Mouse (Mus musculus): ENCODE data around the gene Cacng8. TPM values are rescaled to one million over a fixed set of nuclear protein-coding genes. Genes with fewer than 3 reads are reported as not detected.

The Cacng8 gene
- polyA plus RNA-seq, 1 experiment from 2014 or later, result 0.67 TPM

- Histone ChIP-seq H3K4me2 (ENCODE audit: low read length) (no peak overlapping the region), H3K4me3 (replicated peaks; ENCODE audit: low read depth, low read length) (no peak overlapping the region), H3K27ac (no peak overlapping the region), H3K36me3 (ENCODE audit: insufficient read depth, low read length) (no peaks in the 10 kb centered on the region), H3K4me1 (replicated peaks; ENCODE audit: insufficient read depth, low read length) (no peaks in the 10 kb centered on the region), H3K9me3 (replicated peaks; ENCODE audit: low read length) (no peaks in the 10 kb centered on the region), H3K9ac (ENCODE audit: low read depth, low read length) (no peak overlapping the region), H3K27me3 (ENCODE audit: insufficient read depth, low read length) (no peaks in the 10 kb centered on the region)
- peak; percentile 85 for TF ChIP-seq CTCF (IDR thresholded peaks at IDR 0.05; ENCODE audit: low read depth)
- 19% methylated on average over 15 of the region's 15 CpGs for WGBS
- ATAC-seq (replicated peaks; ENCODE audit: low FRiP score, low read depth) (peak; percentile 49; the same call in 1 of the 2 replicates), DNase-seq (ENCODE audit: low spot score) (peak; percentile 82)
These were observed 58.4 kb downstream of the Cacng8 start for GRCm38 (mm10) chr7:3448737-3449454.

DNA sequence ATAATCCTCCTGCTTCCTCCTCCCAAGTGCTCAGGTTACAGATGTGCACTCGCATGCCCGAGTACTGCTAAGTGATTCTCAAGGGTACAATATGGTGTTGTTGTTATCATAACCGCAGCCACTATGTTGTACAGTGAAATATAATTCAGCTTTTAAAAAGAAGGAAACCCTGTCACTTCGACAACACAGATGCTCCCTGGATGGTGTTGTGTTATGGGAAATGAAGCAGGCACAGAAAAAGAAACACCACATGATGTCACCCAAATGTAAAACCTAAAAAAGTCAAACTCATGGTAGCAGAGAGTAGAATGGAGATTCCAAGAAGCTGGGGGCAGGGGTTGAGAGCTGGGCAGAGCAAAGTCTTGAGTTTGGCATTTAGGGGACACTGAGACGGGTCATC lies 60.2 kb downstream of the Cacng8 start:
- no peaks in the 10 kb centered on the region for H3K4me1 ChIP-seq (replicated peaks; ENCODE audit: insufficient read depth, low read length)
- no peak overlapping the region for H3K9ac ChIP-seq (ENCODE audit: low read depth, low read length)
- DNase-seq (ENCODE audit: low spot score) (no peak), ATAC-seq (replicated peaks; ENCODE audit: low FRiP score, low read depth) (no peak)
- WGBS, result 42% methylated on average over 5 of the region's 5 CpGs
- H3K36me3 ChIP-seq (ENCODE audit: insufficient read depth, low read length), result no peaks in the 10 kb centered on the region
- H3K27ac ChIP-seq, result no peak overlapping the region
- H3K9me3 ChIP-seq (replicated peaks; ENCODE audit: low read length), result no peaks in the 10 kb centered on the region
- H3K4me2 ChIP-seq (ENCODE audit: low read length), result no peak overlapping the region
- no peaks in the 10 kb centered on the region for H3K27me3 ChIP-seq (ENCODE audit: insufficient read depth, low read length)
- H3K4me3 ChIP-seq (replicated peaks; ENCODE audit: low read depth, low read length), result no peak overlapping the region
- no peak for TF ChIP-seq CTCF (IDR thresholded peaks at IDR 0.05; ENCODE audit: low read depth)

GRCm38 (mm10) chr7:3451161-3451560 lies 60.7 kb downstream of the Cacng8 start:
- Histone ChIP-seq H3K36me3 (ENCODE audit: insufficient read depth, low read length) (no peaks in the 10 kb centered on the region), H3K9me3 (replicated peaks; ENCODE audit: low read length) (no peaks in the 10 kb centered on the region), H3K27me3 (ENCODE audit: insufficient read depth, low read length) (no peaks in the 10 kb centered on the region), H3K27ac (no peak overlapping the region), H3K4me3 (replicated peaks; ENCODE audit: low read depth, low read length) (no peak overlapping the region), H3K4me1 (replicated peaks; ENCODE audit: insufficient read depth, low read length) (no peaks in the 10 kb centered on the region), H3K9ac (ENCODE audit: low read depth, low read length) (no peak overlapping the region), H3K4me2 (ENCODE audit: low read length) (no peak overlapping the region)
- ATAC-seq (replicated peaks; ENCODE audit: low FRiP score, low read depth), result no peak
- no peak for TF ChIP-seq CTCF (IDR thresholded peaks at IDR 0.05; ENCODE audit: low read depth)
- DNase-seq (ENCODE audit: low spot score), result no peak
- WGBS, result 36% methylated on average over 6 of the region's 6 CpGs

DNA sequence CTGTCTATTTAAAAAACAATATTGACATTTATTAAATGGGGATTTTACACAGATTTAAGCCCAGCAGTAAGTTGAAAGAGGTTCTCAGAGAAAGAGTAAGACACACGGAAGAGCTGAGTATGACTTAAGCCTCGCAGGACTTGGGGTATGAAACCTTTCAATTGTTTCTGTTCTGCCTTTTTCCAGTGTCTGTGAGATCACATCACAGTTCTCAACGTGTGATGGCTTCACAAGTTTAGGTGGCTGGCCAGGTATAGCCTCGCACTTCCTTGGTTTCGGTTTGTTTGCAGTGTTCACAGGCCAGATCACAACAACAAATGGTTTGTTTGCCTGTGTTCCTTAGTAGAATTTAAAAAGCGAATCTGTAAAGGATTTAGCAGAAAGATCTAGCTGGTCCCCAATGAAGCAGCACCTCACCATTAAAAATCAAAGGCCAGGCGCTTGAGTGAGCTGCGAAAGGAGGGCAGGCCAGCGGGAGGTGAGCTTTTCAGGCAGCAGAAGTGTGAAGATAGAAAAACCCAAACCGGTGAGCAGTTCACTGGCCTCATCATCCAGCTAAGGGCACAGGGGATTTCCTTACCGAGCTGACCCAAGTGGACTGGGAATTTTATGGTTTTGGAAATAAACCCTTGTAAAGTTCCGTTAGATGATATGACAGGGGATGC lies 62.5 kb downstream of the Cacng8 start:
- 49% methylated on average over 12 of the region's 12 CpGs for WGBS
- Histone ChIP-seq H3K9ac (ENCODE audit: low read depth, low read length) (no peak overlapping the region), H3K4me1 (replicated peaks; ENCODE audit: insufficient read depth, low read length) (no peaks in the 10 kb centered on the region), H3K27me3 (ENCODE audit: insufficient read depth, low read length) (no peaks in the 10 kb centered on the region), H3K36me3 (ENCODE audit: insufficient read depth, low read length) (no peaks in the 10 kb centered on the region), H3K27ac (no peak overlapping the region), H3K4me3 (replicated peaks; ENCODE audit: low read depth, low read length) (no peak overlapping the region), H3K4me2 (ENCODE audit: low read length) (no peak overlapping the region), H3K9me3 (replicated peaks; ENCODE audit: low read length) (no peaks in the 10 kb centered on the region)
- no peak for TF ChIP-seq CTCF (IDR thresholded peaks at IDR 0.05; ENCODE audit: low read depth)
- ATAC-seq (replicated peaks; ENCODE audit: low FRiP score, low read depth) (no peak), DNase-seq (ENCODE audit: low spot score) (no peak)

- Histone ChIP-seq H3K4me3 (replicated peaks; ENCODE audit: low read depth, low read length) (no peak overlapping the region), H3K9ac (ENCODE audit: low read depth, low read length) (no peak overlapping the region), H3K9me3 (replicated peaks; ENCODE audit: low read length) (no peaks in the 10 kb centered on the region), H3K27me3 (ENCODE audit: insufficient read depth, low read length) (no peaks in the 10 kb centered on the region), H3K4me2 (ENCODE audit: low read length) (no peak overlapping the region), H3K36me3 (ENCODE audit: insufficient read depth, low read length) (no peaks in the 10 kb centered on the region), H3K27ac (no peak overlapping the region), H3K4me1 (replicated peaks; ENCODE audit: insufficient read depth, low read length) (no peaks in the 10 kb centered on the region)
- no peak for DNase-seq (ENCODE audit: low spot score)
- 0 out of 2 replicates have a peak, but pooled peaks have one; percentile 21 for TF ChIP-seq CTCF (IDR thresholded peaks at IDR 0.05; ENCODE audit: low read depth)
- no peak for ATAC-seq (replicated peaks; ENCODE audit: low FRiP score, low read depth)
- WGBS, result 42% methylated on average over 10 of the region's 11 CpGs
These were observed 63.2 kb downstream of the Cacng8 start for GRCm38 (mm10) chr7:3453486-3454183.

DNA sequence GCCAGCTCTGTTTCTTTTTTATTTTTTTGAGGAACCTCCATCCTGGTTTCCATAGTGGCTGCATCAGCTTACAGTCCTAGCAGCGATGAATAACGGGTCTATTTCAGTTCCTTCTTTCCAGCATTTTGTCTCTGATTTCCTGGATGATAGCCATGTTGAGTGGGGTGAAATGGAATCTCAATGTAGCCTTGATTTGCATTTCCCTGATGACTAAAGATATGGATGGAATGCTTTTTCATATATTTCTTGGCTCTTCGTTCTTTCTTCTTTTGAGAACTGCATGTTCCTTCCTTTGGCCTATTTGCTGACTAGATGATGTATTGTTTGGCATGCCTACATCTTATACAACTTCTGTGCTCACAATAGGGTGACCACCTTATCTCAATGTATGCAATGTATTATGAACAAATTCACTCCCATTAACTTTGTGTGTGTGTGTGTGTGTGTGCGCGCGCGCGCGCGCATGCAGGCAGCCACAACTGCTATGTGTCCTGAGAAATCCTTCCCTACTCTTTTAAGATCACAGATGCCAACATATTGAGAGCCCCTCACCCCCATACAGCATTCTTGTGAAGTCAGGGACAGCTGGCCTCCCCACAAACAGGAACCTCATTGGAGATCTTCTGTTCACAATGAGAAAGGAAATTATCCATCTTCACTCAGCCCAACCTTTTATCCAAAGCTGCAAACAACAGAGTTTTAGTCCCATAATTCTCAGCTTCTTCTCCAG lies 66.8 kb downstream of the Cacng8 start:
- Histone ChIP-seq H3K4me1 (replicated peaks; ENCODE audit: insufficient read depth, low read length) (no peaks in the 10 kb centered on the region), H3K27ac (no peak overlapping the region), H3K27me3 (ENCODE audit: insufficient read depth, low read length) (no peaks in the 10 kb centered on the region), H3K4me2 (ENCODE audit: low read length) (no peak overlapping the region), H3K9ac (ENCODE audit: low read depth, low read length) (no peak overlapping the region), H3K4me3 (replicated peaks; ENCODE audit: low read depth, low read length) (no peak overlapping the region), H3K36me3 (ENCODE audit: insufficient read depth, low read length) (no peaks in the 10 kb centered on the region), H3K9me3 (replicated peaks; ENCODE audit: low read length) (no peaks in the 10 kb centered on the region)
- ATAC-seq (replicated peaks; ENCODE audit: low FRiP score, low read depth) (no peak), DNase-seq (ENCODE audit: low spot score) (peak; percentile 36)
- WGBS, result 82% methylated on average over 10 of the region's 10 CpGs
- TF ChIP-seq CTCF (IDR thresholded peaks at IDR 0.05; ENCODE audit: low read depth), result no peak
